Comparison of ENCODE assay signal across 8 mouse cellular contexts in genomic region chr1:155027583-155027982, GRCm38 (mm10).
DNase-seq lines count a peak whose midpoint lies in the region; ATAC-seq lines count a peak whose summit lies in the region.

No protein-coding gene starts in this region.

- intact Hi-C loops in heart, postnatal 25 days (cut with DNase I): no loop called here

- peaks cover 30% of the 10 kb centered on the region for H3K4me1 ChIP-seq in heart, embryonic 15.5 days (replicated peaks)
- H3K4me1 ChIP-seq in embryonic facial prominence, embryonic 11.5 days (ENCODE audit: control insufficient read depth, insufficient read depth, low read length): peaks cover 5% of the 10 kb centered on the region

- no peaks in the 10 kb centered on the region for H3K9me3 ChIP-seq in heart, embryonic 15.5 days (replicated peaks)
- no peaks in the 10 kb centered on the region for H3K9me3 ChIP-seq in embryonic facial prominence, embryonic 11.5 days (replicated peaks; ENCODE audit: control insufficient read depth, low read length)

- 0 out of 2 replicates have a peak overlapping the region, but pooled peaks have one; percentile 9 for H3K27ac ChIP-seq in heart, embryonic 15.5 days
- no peak overlapping the region for H3K27ac ChIP-seq in embryonic facial prominence, embryonic 11.5 days (replicated peaks; ENCODE audit: low read depth, low read length)

- H3K4me3 ChIP-seq in heart, embryonic 15.5 days: no peak overlapping the region
- H3K4me3 ChIP-seq in embryonic facial prominence, embryonic 11.5 days (ENCODE audit: low read depth, low read length): no peak overlapping the region

- no peak for DNase-seq in heart, adult 8-10 months (ENCODE audit: low spot score)
- DNase-seq in embryonic facial prominence, embryonic 11.5 days (ENCODE audit: low spot score): peak; percentile 46
- DNase-seq in kidney, postnatal 36 days: peak; percentile 54 to 68
- DNase-seq in thymus, postnatal 14 days: peak; percentile 90
- DNase-seq in heart, postnatal 25 days (ENCODE audit: low spot score): no peak

- H3K27me3 ChIP-seq in heart, embryonic 15.5 days: peaks cover 5% of the 10 kb centered on the region; the same call in 1 of the 2 replicates
- no peaks in the 10 kb centered on the region for H3K27me3 ChIP-seq in embryonic facial prominence, embryonic 11.5 days (ENCODE audit: control insufficient read depth, insufficient read depth, low read length)

- no peak overlapping the region for H3K4me2 ChIP-seq in heart, embryonic 15.5 days
- H3K4me2 ChIP-seq in embryonic facial prominence, embryonic 11.5 days (ENCODE audit: low read depth, low read length): no peak overlapping the region

- ATAC-seq in heart, embryonic 15.5 days (replicated peaks; ENCODE audit: insufficient number of reproducible peaks, insufficient read depth, low FRiP score, low read depth): no peak
- peak; percentile 93 for ATAC-seq in CD4-positive, CD25-positive, alpha-beta regulatory T cell, adult 4 months
- 0 out of 2 replicates have a peak, but pooled peaks have one; percentile 14 for ATAC-seq in embryonic facial prominence, embryonic 11.5 days (replicated peaks; ENCODE audit: insufficient number of reproducible peaks, low FRiP score, low TSS enrichment, low read depth)
- peak; percentile 72 for ATAC-seq in megakaryocyte-erythroid progenitor cell, adult 5-6 weeks (replicated peaks; ENCODE audit: low FRiP score, low TSS enrichment, poor library complexity, severe bottlenecking)

- no peaks in the 10 kb centered on the region for H3K36me3 ChIP-seq in heart, embryonic 15.5 days
- no peaks in the 10 kb centered on the region for H3K36me3 ChIP-seq in embryonic facial prominence, embryonic 11.5 days (replicated peaks; ENCODE audit: control insufficient read depth, insufficient read depth, low read depth, low read length)

- WGBS in heart, embryonic 15.5 days: 44% methylated on average over 8 of the region's 8 CpGs
- 49% methylated on average over 6 of the region's 8 CpGs for WGBS in embryonic facial prominence, embryonic 11.5 days

- no peak overlapping the region for H3K9ac ChIP-seq in heart, embryonic 15.5 days
- no peak overlapping the region for H3K9ac ChIP-seq in embryonic facial prominence, embryonic 11.5 days (replicated peaks; ENCODE audit: low read length)

Comparison
In these comparisons a context has a peak if more than half of its experiments do, and no peak if none do; other contexts are left out.
1. DNase-seq: peak in embryonic facial prominence, embryonic 11.5 days (single experiment), kidney, postnatal 36 days (2 of 2) and thymus, postnatal 14 days (single experiment); none in heart, adult 8-10 months (single experiment) and heart, postnatal 25 days (single experiment).